Mouse (Mus musculus): ENCODE data around the gene Ntpcr. TPM values are rescaled to one million over a fixed set of nuclear protein-coding genes. Genes with fewer than 3 reads are reported as not detected.

Ntpcr gene
- polyA plus RNA-seq, 1 experiment from 2014 or later = 23.2 TPM

GRCm38 (mm10) chr8:125727797-125728196 lies 2.0 kb upstream of the Ntpcr start:
- Histone ChIP-seq H3K4me1 (no peaks in the 10 kb centered on the region), H3K27ac (no peak overlapping the region), H3K4me2 (replicated peaks) (no peak overlapping the region), H3K36me3 (no peaks in the 10 kb centered on the region), H3K9ac (no peak overlapping the region), H3K27me3 (replicated peaks) (no peaks in the 10 kb centered on the region), H3K9me3 (no peaks in the 10 kb centered on the region), H3K4me3 (no peak overlapping the region)
- 65% methylated on average over 8 of the region's 8 CpGs for WGBS
- ATAC-seq (ENCODE audit: low FRiP score, low read depth) = no peak

- Histone ChIP-seq H3K4me3 (peak overlapping the region; percentile 68), H3K36me3 (no peaks in the 10 kb centered on the region), H3K9ac (peak overlapping the region; percentile 71), H3K4me1 (peaks cover 5% of the 10 kb centered on the region), H3K4me2 (replicated peaks) (peak overlapping the region; percentile 82), H3K27ac (no peak overlapping the region), H3K9me3 (no peaks in the 10 kb centered on the region), H3K27me3 (replicated peaks) (no peaks in the 10 kb centered on the region)
- WGBS = 7% methylated on average over 52 of the region's 52 CpGs
- peak; percentile 93 for ATAC-seq (ENCODE audit: low FRiP score, low read depth)
Measured at GRCm38 (mm10) chr8:125733964-125734956, 4.5 kb downstream of the Ntpcr start.

GRCm38 (mm10) chr8:125738956-125739355 lies 9.2 kb downstream of the Ntpcr start:
- no peak overlapping the region for H3K27ac ChIP-seq
- H3K9ac ChIP-seq = no peak overlapping the region
- H3K9me3 ChIP-seq = no peaks in the 10 kb centered on the region
- H3K36me3 ChIP-seq = no peaks in the 10 kb centered on the region
- no peak overlapping the region for H3K4me2 ChIP-seq (replicated peaks)
- H3K4me1 ChIP-seq = peaks cover 5% of the 10 kb centered on the region
- no peak for ATAC-seq (ENCODE audit: low FRiP score, low read depth)
- no peak overlapping the region for H3K4me3 ChIP-seq
- 93% methylated on average over 4 of the region's 4 CpGs for WGBS
- H3K27me3 ChIP-seq (replicated peaks) = no peaks in the 10 kb centered on the region

- 85% methylated on average over 10 of the region's 10 CpGs for WGBS
- H3K27ac ChIP-seq = no peak overlapping the region
- H3K36me3 ChIP-seq = no peaks in the 10 kb centered on the region
- no peak overlapping the region for H3K4me3 ChIP-seq
- H3K27me3 ChIP-seq (replicated peaks) = no peaks in the 10 kb centered on the region
- H3K4me1 ChIP-seq = no peaks in the 10 kb centered on the region; the same call in 1 of the 2 replicates
- no peak overlapping the region for H3K9ac ChIP-seq
- H3K4me2 ChIP-seq (replicated peaks) = no peak overlapping the region
- no peak for ATAC-seq (ENCODE audit: low FRiP score, low read depth)
- no peaks in the 10 kb centered on the region for H3K9me3 ChIP-seq
Measured at GRCm38 (mm10) chr8:125740655-125741054, 10.9 kb downstream of the Ntpcr start.

GRCm38 (mm10) chr8:125741377-125741776 lies 11.6 kb downstream of the Ntpcr start:
- no peak for ATAC-seq (ENCODE audit: low FRiP score, low read depth)
- H3K27ac ChIP-seq = no peak overlapping the region

GRCm38 (mm10) chr8:125741855-125742254 lies 12.1 kb downstream of the Ntpcr start:
- Histone ChIP-seq H3K9ac (no peak overlapping the region), H3K4me1 (no peaks in the 10 kb centered on the region), H3K36me3 (no peaks in the 10 kb centered on the region), H3K9me3 (no peaks in the 10 kb centered on the region), H3K4me3 (no peak overlapping the region), H3K4me2 (replicated peaks) (no peak overlapping the region), H3K27me3 (replicated peaks) (no peaks in the 10 kb centered on the region), H3K27ac (no peak overlapping the region)
- ATAC-seq (ENCODE audit: low FRiP score, low read depth) = no peak
- WGBS = 77% methylated on average over 2 of the region's 2 CpGs

More at GRCm38 (mm10) chr8:125741377-125741776, 11.6 kb downstream of the Ntpcr start:
- Histone ChIP-seq H3K36me3 (no peaks in the 10 kb centered on the region), H3K4me2 (replicated peaks) (no peak overlapping the region), H3K9ac (no peak overlapping the region), H3K9me3 (no peaks in the 10 kb centered on the region), H3K4me1 (no peaks in the 10 kb centered on the region), H3K27me3 (replicated peaks) (no peaks in the 10 kb centered on the region), H3K4me3 (no peak overlapping the region)
- 76% methylated on average over 5 of the region's 5 CpGs for WGBS

- no peaks in the 10 kb centered on the region for H3K27me3 ChIP-seq (replicated peaks)
- no peak overlapping the region for H3K4me3 ChIP-seq
- H3K4me2 ChIP-seq (replicated peaks) = no peak overlapping the region
- no peak overlapping the region for H3K27ac ChIP-seq
- WGBS = 88% methylated on average over 8 of the region's 8 CpGs
- no peak for ATAC-seq (ENCODE audit: low FRiP score, low read depth)
- H3K4me1 ChIP-seq = no peaks in the 10 kb centered on the region
- H3K9me3 ChIP-seq = no peaks in the 10 kb centered on the region
- H3K9ac ChIP-seq = no peak overlapping the region
- no peaks in the 10 kb centered on the region for H3K36me3 ChIP-seq
Measured at GRCm38 (mm10) chr8:125742406-125742805, 12.6 kb downstream of the Ntpcr start.

- Histone ChIP-seq H3K36me3 (no peaks in the 10 kb centered on the region), H3K27ac (no peak overlapping the region), H3K4me3 (no peak overlapping the region), H3K27me3 (replicated peaks) (no peaks in the 10 kb centered on the region), H3K9me3 (no peaks in the 10 kb centered on the region), H3K4me2 (replicated peaks) (no peak overlapping the region), H3K4me1 (no peaks in the 10 kb centered on the region), H3K9ac (no peak overlapping the region)
- WGBS = 88% methylated on average over 10 of the region's 10 CpGs
- ATAC-seq (ENCODE audit: low FRiP score, low read depth) = no peak
Measured at GRCm38 (mm10) chr8:125744914-125745576, 15.3 kb downstream of the Ntpcr start.

- Histone ChIP-seq H3K36me3 (no peaks in the 10 kb centered on the region), H3K27me3 (replicated peaks) (no peaks in the 10 kb centered on the region), H3K4me2 (replicated peaks) (no peak overlapping the region), H3K9me3 (no peaks in the 10 kb centered on the region), H3K4me1 (0 out of 2 replicates have a peak, but pooled peaks cover 6% of the 10 kb centered on the region), H3K4me3 (no peak overlapping the region), H3K27ac (no peak overlapping the region), H3K9ac (no peak overlapping the region)
- 82% methylated on average over 8 of the region's 8 CpGs for WGBS
- no peak for ATAC-seq (ENCODE audit: low FRiP score, low read depth)
Measured at GRCm38 (mm10) chr8:125747390-125747789, 17.6 kb downstream of the Ntpcr start.

GRCm38 (mm10) chr8:125750846-125751245 lies 21.1 kb downstream of the Ntpcr start:
- no peak overlapping the region for H3K4me2 ChIP-seq (replicated peaks)
- no peak for ATAC-seq (ENCODE audit: low FRiP score, low read depth)
- H3K27ac ChIP-seq = no peak overlapping the region
- H3K4me1 ChIP-seq = 0 out of 2 replicates have a peak, but pooled peaks cover 6% of the 10 kb centered on the region
- H3K4me3 ChIP-seq = no peak overlapping the region
- no peak overlapping the region for H3K9ac ChIP-seq
- WGBS = 75% methylated on average over 8 of the region's 8 CpGs
- 0 out of 2 replicates have a peak, but pooled peaks cover 3% of the 10 kb centered on the region for H3K36me3 ChIP-seq
- no peaks in the 10 kb centered on the region for H3K27me3 ChIP-seq (replicated peaks)
- no peaks in the 10 kb centered on the region for H3K9me3 ChIP-seq

- H3K9me3 ChIP-seq = no peaks in the 10 kb centered on the region
- H3K27ac ChIP-seq = no peak overlapping the region
- H3K27me3 ChIP-seq (replicated peaks) = no peaks in the 10 kb centered on the region
- H3K4me2 ChIP-seq (replicated peaks) = no peak overlapping the region
- no peak overlapping the region for H3K9ac ChIP-seq
- H3K36me3 ChIP-seq = 0 out of 2 replicates have a peak, but pooled peaks cover 3% of the 10 kb centered on the region
- no peak overlapping the region for H3K4me3 ChIP-seq
- peaks cover 7% of the 10 kb centered on the region; the same call in 1 of the 2 replicates for H3K4me1 ChIP-seq
- 83% methylated on average over 8 of the region's 8 CpGs for WGBS
- no peak for ATAC-seq (ENCODE audit: low FRiP score, low read depth)
Measured at GRCm38 (mm10) chr8:125755896-125756295, 26.1 kb downstream of the Ntpcr start.

- no peak overlapping the region for H3K4me3 ChIP-seq
- no peak for ATAC-seq (ENCODE audit: low FRiP score, low read depth)
- H3K27me3 ChIP-seq (replicated peaks) = no peaks in the 10 kb centered on the region
- no peak overlapping the region for H3K4me2 ChIP-seq (replicated peaks)
- H3K9me3 ChIP-seq = no peaks in the 10 kb centered on the region
- no peak overlapping the region for H3K27ac ChIP-seq
- H3K9ac ChIP-seq = no peak overlapping the region
- H3K4me1 ChIP-seq = peaks cover 3% of the 10 kb centered on the region; the same call in 1 of the 2 replicates
- H3K36me3 ChIP-seq = 0 out of 2 replicates have a peak, but pooled peaks cover 3% of the 10 kb centered on the region
- 49% methylated on average over 9 of the region's 9 CpGs for WGBS
Measured at GRCm38 (mm10) chr8:125756391-125757105, 26.8 kb downstream of the Ntpcr start.
